Mouse (Mus musculus): Measurements from ENCODE around the gene Htatip2. TPM values are rescaled to one million over a fixed set of nuclear protein-coding genes. Genes with fewer than 3 reads are reported as not detected.

The Htatip2 gene
- polyA plus RNA-seq (2016; fragmentation: Nextera tagmentation; extraction: Ambion mirVana): 13.8 and 17.9 TPM in 2 replicates

- peak; percentile 79 for DNase-seq (ENCODE audit: low spot score)
- Histone ChIP-seq H3K9me3 (no peaks in the 10 kb centered on the region), H3K36me3 (no peaks in the 10 kb centered on the region), H3K4me1 (peaks cover 11% of the 10 kb centered on the region; the same call in 1 of the 2 replicates), H3K27ac (peak within 1 kb of the TSS; percentile 87), H3K4me3 (peak within 1 kb of the TSS; percentile 78), H3K27me3 (ENCODE audit: insufficient read depth, poor library complexity, severe bottlenecking) (peaks cover 32% of the 10 kb centered on the region)
- 2% methylated on average over 39 of the region's 42 CpGs for WGBS
These were observed at the start of gene Htatip2 for GRCm38 (mm10) chr7:49758934-49759571. Gene Htatip2 (plus strand): TSS chr7:49759115.

GRCm38 (mm10) chr7:49709381-49710021 lies 49.4 kb upstream of the Htatip2 start:
- no peak for DNase-seq (ENCODE audit: low spot score)
- 15% methylated on average over 9 of the region's 9 CpGs for WGBS
- peaks cover 9% of the 10 kb centered on the region for H3K4me1 ChIP-seq
- H3K36me3 ChIP-seq: no peaks in the 10 kb centered on the region
- no peak overlapping the region for H3K27ac ChIP-seq
- no peak overlapping the region for H3K4me3 ChIP-seq
- H3K9me3 ChIP-seq: no peaks in the 10 kb centered on the region
- peaks cover 31% of the 10 kb centered on the region for H3K27me3 ChIP-seq (ENCODE audit: insufficient read depth, poor library complexity, severe bottlenecking)

GRCm38 (mm10) chr7:49717942-49718733 lies 40.8 kb upstream of the Htatip2 start:
- 76% methylated on average over 15 of the region's 15 CpGs for WGBS
- no peak overlapping the region for H3K27ac ChIP-seq
- peaks cover 18% of the 10 kb centered on the region for H3K27me3 ChIP-seq (ENCODE audit: insufficient read depth, poor library complexity, severe bottlenecking)
- H3K9me3 ChIP-seq: no peaks in the 10 kb centered on the region
- no peaks in the 10 kb centered on the region for H3K36me3 ChIP-seq
- peaks cover 7% of the 10 kb centered on the region for H3K4me1 ChIP-seq
- H3K4me3 ChIP-seq: no peak overlapping the region
- no peak for DNase-seq (ENCODE audit: low spot score)

- WGBS: 67% methylated on average over 4 of the region's 4 CpGs
- 0 out of 2 replicates have a peak, but pooled peaks cover 10% of the 10 kb centered on the region for H3K27me3 ChIP-seq (ENCODE audit: insufficient read depth, poor library complexity, severe bottlenecking)
These were observed 24.6 kb upstream of the Htatip2 start for GRCm38 (mm10) chr7:49734342-49734741.

GRCm38 (mm10) chr7:49739448-49739847 lies 19.5 kb upstream of the Htatip2 start:
- Histone ChIP-seq H3K36me3 (no peaks in the 10 kb centered on the region), H3K27ac (no peak overlapping the region), H3K4me3 (no peak overlapping the region), H3K4me1 (peaks cover 10% of the 10 kb centered on the region), H3K27me3 (ENCODE audit: insufficient read depth, poor library complexity, severe bottlenecking) (0 out of 2 replicates have a peak, but pooled peaks cover 12% of the 10 kb centered on the region), H3K9me3 (no peaks in the 10 kb centered on the region)
- 57% methylated on average over 8 of the region's 8 CpGs for WGBS
- DNase-seq (ENCODE audit: low spot score): no peak

More at GRCm38 (mm10) chr7:49734342-49734741, 24.6 kb upstream of the Htatip2 start:
- Histone ChIP-seq H3K36me3 (no peaks in the 10 kb centered on the region), H3K27ac (no peak overlapping the region), H3K9me3 (no peaks in the 10 kb centered on the region), H3K4me1 (no peaks in the 10 kb centered on the region), H3K4me3 (no peak overlapping the region)
- DNase-seq (ENCODE audit: low spot score): no peak

- 24% methylated on average over 5 of the region's 5 CpGs for WGBS
- H3K27ac ChIP-seq: no peak overlapping the region
- no peaks in the 10 kb centered on the region for H3K36me3 ChIP-seq
- H3K9me3 ChIP-seq: no peaks in the 10 kb centered on the region
- no peak overlapping the region for H3K4me3 ChIP-seq
- H3K27me3 ChIP-seq (ENCODE audit: insufficient read depth, poor library complexity, severe bottlenecking): peaks cover 13% of the 10 kb centered on the region; the same call in 1 of the 2 replicates
- H3K4me1 ChIP-seq: peaks cover 10% of the 10 kb centered on the region
- no peak for DNase-seq (ENCODE audit: low spot score)
These were observed 17.4 kb upstream of the Htatip2 start for GRCm38 (mm10) chr7:49741474-49741873.

GRCm38 (mm10) chr7:49741923-49742322 lies 17.0 kb upstream of the Htatip2 start:
- Histone ChIP-seq H3K27ac (no peak overlapping the region), H3K27me3 (ENCODE audit: insufficient read depth, poor library complexity, severe bottlenecking) (peaks cover 13% of the 10 kb centered on the region; the same call in 1 of the 2 replicates), H3K4me3 (no peak overlapping the region), H3K9me3 (no peaks in the 10 kb centered on the region), H3K4me1 (peaks cover 10% of the 10 kb centered on the region), H3K36me3 (no peaks in the 10 kb centered on the region)
- no peak for DNase-seq (ENCODE audit: low spot score)
- 30% methylated on average over 10 of the region's 10 CpGs for WGBS

- no peak for DNase-seq (ENCODE audit: low spot score)
- Histone ChIP-seq H3K4me3 (no peak overlapping the region), H3K9me3 (no peaks in the 10 kb centered on the region), H3K27ac (no peak overlapping the region), H3K4me1 (peaks cover 7% of the 10 kb centered on the region; the same call in 1 of the 2 replicates), H3K27me3 (ENCODE audit: insufficient read depth, poor library complexity, severe bottlenecking) (peaks cover 35% of the 10 kb centered on the region), H3K36me3 (no peaks in the 10 kb centered on the region)
- WGBS: 7% methylated on average over 4 of the region's 4 CpGs
These were observed 7.8 kb upstream of the Htatip2 start for GRCm38 (mm10) chr7:49751148-49751547.

- peak overlapping the region; percentile 44 for H3K4me3 ChIP-seq
- WGBS: 25% methylated on average over 25 of the region's 25 CpGs
- no peaks in the 10 kb centered on the region for H3K9me3 ChIP-seq
- H3K27ac ChIP-seq: no peak overlapping the region
- peaks cover 48% of the 10 kb centered on the region for H3K27me3 ChIP-seq (ENCODE audit: insufficient read depth, poor library complexity, severe bottlenecking)
- peaks cover 11% of the 10 kb centered on the region; the same call in 1 of the 2 replicates for H3K4me1 ChIP-seq
- DNase-seq (ENCODE audit: low spot score): no peak
- no peaks in the 10 kb centered on the region for H3K36me3 ChIP-seq
These were observed 6.0 kb upstream of the Htatip2 start for GRCm38 (mm10) chr7:49752730-49753506.

GRCm38 (mm10) chr7:49754767-49755166 lies 4.1 kb upstream of the Htatip2 start:
- WGBS: 4% methylated on average over 9 of the region's 9 CpGs
- Histone ChIP-seq H3K27ac (no peak overlapping the region), H3K36me3 (no peaks in the 10 kb centered on the region), H3K4me1 (peaks cover 18% of the 10 kb centered on the region; the same call in 1 of the 2 replicates), H3K27me3 (ENCODE audit: insufficient read depth, poor library complexity, severe bottlenecking) (peaks cover 47% of the 10 kb centered on the region), H3K9me3 (no peaks in the 10 kb centered on the region), H3K4me3 (no peak overlapping the region)
- DNase-seq (ENCODE audit: low spot score): no peak

GRCm38 (mm10) chr7:49762605-49763004 lies 3.7 kb downstream of the Htatip2 start:
- no peak overlapping the region for H3K27ac ChIP-seq
- H3K36me3 ChIP-seq: no peaks in the 10 kb centered on the region
- H3K27me3 ChIP-seq (ENCODE audit: insufficient read depth, poor library complexity, severe bottlenecking): peaks cover 13% of the 10 kb centered on the region
- no peaks in the 10 kb centered on the region for H3K9me3 ChIP-seq
- H3K4me1 ChIP-seq: peaks cover 27% of the 10 kb centered on the region
- DNase-seq (ENCODE audit: low spot score): no peak
- WGBS: 73% methylated on average over 13 of the region's 13 CpGs
- H3K4me3 ChIP-seq: no peak overlapping the region

- Histone ChIP-seq H3K27me3 (ENCODE audit: insufficient read depth, poor library complexity, severe bottlenecking) (0 out of 2 replicates have a peak, but pooled peaks cover 8% of the 10 kb centered on the region), H3K4me1 (peaks cover 19% of the 10 kb centered on the region), H3K27ac (no peak overlapping the region; the same call in 1 of the 2 replicates), H3K9me3 (no peaks in the 10 kb centered on the region), H3K36me3 (no peaks in the 10 kb centered on the region), H3K4me3 (no peak overlapping the region)
- WGBS: 67% methylated on average over 10 of the region's 10 CpGs
- no peak for DNase-seq (ENCODE audit: low spot score)
These were observed 5.2 kb downstream of the Htatip2 start for GRCm38 (mm10) chr7:49764011-49764716.

All from heart, embryonic 10.5 days (tissue).